Mouse (Mus musculus) inflammation-experienced regulatory T-cells, adult 6 months (primary cell): ENCODE data around the gene P2ry14. TPM values are rescaled to one million over a fixed set of nuclear protein-coding genes. Genes with fewer than 3 reads are reported as not detected.

Experiments used
- ATAC-seq: one replicate; pipeline ENCODE4 v1.8.0; 2017
- polyA plus RNA-seq, 3 experiments: library from polyadenylated mRNA; unstranded; fragments of 100-300 nt; shearing (Covaris generic); gene quantifications; one replicate each; pipeline ENCODE4 v1.2.1; 2017

P2ry14 gene
- 1 to 10 TPM; 2.8 to 3.6 (median 3.3) TPM for polyA plus RNA-seq

DNA sequence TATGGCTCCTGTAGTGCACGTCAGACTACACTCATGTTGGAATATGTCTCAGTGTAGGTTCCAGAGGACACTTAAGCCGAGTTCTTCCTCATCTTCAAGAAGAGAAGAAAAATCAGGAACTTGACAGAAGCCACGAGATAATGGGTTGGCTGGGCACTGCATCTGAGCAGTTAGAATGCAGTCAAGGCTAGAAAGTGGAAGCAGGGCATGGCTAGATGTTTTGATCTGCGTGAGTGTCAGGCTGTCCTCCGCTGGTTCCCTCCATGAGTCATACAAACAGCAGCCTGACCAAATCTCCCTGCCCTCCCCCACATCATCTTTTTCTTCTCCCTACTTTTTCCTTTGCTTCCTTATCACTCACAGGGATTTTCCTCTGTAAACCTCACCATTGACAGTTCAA lies at the start of gene P2ry14:
P2ry14 (minus strand) TSS at position 195 of the 400 bp plus-strand sequence.
- no peak for ATAC-seq

DNA sequence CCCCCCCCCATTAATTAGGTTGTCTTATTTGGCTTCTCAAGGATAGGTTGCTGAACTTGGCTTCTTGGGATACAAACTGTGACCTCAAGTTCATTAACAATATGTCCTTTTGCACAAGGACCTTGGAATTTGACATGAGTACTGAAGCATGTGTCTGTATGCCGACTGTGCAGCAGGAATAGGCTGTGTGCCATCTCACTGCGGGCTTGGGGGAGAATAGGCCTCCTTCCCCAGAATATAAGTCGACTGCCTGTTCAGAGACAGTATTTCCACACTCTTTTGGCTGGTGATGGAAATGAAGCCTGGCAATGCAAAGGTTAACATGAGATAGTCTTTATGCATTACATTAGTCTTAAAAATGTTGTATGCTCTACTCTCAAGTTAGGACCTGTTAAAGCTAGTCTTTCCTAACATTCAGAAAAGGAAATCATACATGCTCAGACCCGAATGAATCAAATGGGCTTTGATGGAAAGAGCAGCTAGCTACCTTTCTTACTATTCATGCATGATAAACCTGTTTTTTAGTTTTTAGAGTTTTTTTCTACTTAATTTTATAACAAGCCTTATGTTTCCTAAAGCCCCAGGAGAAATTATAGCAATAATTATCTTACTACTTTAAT lies 44.0 kb upstream of the P2ry14 start:
- no peak for ATAC-seq

DNA sequence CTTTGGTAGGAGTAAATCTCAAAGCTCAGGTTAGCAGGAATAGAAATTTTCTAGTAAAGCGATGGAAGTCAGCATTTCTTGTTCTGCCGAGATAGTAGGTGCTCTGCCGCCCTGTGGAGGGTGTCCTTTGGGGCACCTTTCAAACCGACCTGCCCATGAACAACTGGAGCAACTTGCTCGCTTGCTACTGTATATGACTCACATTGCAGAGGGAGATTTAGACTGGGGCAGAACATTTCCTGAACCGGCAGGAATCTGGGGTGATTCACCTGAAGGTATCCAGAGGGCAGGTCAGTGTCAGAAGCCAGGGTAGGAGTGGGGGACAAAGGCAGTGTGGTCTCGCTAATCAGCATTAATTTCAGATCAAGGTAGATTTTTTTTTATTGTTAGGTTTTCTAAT lies 41.5 kb upstream of the P2ry14 start, which contains the start of gene Gpr87:
Gpr87 (minus strand) TSS at position 167 of the 400 bp plus-strand sequence.
- ATAC-seq = no peak

DNA sequence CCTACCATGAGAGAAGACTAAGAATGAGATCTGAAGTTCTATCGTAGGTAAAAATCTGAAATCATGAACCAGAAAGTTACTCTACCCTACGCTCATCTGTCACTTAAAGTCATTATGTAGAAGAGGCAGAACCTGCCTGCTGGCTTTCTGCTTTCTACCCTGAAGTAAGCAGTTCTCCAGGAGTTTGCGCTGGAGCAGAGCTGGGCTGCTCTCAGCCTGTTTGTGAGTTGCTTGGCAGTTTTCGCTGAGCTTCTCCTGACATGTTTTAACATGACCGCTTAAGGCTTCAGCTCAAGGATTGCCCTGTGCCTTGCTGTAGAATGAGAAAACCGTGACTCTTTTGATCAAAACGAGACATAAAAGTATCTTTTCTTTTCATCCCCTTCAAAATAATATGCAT lies 40.7 kb upstream of the P2ry14 start:
- ATAC-seq = no peak

DNA sequence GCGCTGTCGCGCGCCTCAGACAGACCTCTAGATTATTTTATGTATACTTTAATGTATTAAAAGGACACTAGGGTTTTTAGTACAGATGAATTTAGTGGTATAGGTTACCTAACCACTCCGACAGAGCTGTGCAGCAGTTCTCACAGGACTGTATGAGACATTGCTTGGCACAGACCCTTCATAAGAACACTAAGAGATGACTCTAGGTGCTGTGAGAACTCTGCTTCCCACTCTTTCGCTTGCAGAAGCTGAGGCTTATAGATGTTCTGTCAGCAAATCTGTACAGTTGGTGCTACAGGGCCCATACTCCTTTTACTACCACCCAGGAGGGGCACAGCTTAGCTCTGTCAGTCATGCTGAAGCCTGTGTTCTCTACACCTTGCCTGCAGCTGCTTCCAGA lies 38.3 kb upstream of the P2ry14 start:
- no peak for ATAC-seq

DNA sequence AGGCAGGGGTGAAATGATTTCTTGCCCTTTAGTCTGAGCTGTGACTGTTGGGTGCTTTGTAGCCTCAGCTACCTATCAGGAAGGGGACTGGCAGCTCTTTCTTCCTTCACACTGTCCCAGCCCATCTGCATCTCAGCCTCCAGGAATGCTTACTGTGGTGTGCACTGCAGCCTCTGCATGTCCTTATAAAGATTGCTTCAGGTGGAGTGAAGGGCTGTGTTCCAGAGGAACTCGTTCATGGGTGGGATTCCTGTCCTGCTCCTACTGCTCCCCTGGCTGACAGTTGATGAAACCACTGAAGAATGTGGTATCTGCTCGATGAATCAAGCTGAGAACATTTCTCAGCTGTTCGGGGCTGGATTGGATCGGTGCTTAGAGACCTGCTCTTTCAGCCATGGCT lies 33.9 kb upstream of the P2ry14 start:
- no peak for ATAC-seq

DNA sequence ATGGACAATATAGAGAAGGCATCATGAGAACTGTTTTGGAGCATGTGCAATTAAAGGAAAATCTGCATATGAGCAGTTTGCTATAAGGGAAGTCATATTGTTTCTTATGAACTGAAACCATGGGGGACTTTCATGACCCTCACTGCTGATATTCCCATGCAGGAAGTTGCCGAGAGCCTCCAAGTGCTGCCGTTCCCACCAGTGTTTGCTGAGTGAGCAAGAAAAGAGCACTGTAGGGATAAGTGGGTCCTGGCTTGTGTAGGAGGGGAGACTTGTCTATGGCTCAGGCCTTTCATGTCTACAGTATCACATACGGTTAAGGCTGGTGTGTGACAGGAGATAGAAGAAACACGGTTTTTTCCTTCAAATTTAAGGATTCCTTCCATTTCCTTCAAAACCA lies 32.2 kb upstream of the P2ry14 start:
- no peak for ATAC-seq

DNA sequence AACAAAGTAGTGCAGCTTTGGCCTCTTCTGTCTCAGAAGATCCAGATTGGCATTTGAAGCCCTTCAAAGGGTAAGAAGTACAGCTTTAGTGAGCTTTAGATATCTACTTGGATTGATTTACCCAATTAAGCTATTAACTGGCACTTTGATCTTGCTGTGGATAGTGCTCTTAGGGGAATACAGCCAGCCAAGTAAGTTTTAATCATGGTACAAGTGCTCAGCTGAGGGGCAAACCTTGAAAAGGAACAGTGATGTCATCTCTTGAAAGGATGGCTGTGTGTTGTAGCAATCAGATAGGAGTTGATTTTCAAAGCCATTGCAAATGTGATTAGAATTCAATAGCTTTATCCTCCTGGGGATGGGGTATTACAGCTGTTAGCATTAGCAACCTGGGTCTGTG lies 28.7 kb upstream of the P2ry14 start:
- no peak for ATAC-seq

DNA sequence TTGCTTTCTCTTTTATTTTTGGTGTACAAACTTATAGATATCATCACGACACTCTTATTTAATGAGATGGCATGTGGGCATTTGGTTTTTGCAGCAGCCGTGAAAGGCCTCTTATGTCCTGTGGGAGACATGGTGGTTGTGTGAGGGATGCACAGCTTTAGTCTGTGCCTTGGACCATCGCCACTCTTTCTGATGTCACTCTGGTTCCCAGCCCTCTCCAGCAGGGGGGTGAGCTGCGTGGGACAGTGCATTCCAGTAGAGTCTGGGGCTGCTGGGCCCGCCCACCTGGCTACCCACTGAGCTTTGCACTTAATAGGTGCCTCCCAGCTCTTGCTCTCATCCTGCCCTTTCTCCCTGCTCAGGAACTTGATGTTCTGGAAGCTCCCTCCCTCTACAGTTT lies 27.7 kb upstream of the P2ry14 start:
- no peak for ATAC-seq

DNA sequence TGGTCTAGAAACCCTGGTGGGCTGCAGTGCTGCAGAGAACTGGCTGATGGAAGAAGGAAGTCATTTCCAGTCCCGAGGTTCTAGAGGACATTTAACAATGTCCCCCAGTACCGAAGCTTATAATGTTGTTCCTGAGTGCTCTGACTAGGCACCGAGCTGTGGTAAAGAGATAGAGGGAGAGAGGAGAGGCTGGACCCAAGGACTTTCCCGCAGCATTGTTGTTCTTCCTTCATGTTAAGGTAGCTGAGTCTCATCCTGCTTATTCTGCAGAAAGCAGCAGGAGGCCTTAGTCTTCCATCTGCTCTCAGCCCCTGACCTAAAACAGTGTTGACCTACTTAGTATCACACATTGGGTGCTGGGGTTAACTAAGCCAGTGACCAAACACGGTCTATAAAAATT lies 23.5 kb upstream of the P2ry14 start:
- no peak for ATAC-seq

DNA sequence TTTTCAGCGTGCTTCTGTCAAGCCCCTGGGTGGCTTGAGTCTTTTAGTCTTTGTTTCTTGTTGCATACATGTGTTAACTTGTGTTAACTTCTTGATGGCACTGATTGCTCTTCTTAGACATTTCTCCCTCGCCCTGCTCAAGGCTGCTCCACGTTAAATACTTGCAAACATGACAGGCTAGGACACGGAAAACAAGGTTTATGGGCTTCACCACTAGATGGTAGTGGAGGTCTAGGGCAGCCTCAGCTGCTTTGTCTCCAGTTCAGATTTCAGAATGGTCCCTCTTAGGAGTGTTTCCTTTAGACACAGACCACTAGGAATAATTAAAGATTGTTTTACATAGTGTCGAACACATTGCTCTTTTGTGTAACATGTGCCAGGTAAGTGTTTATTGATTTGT lies 21.8 kb upstream of the P2ry14 start:
- no peak for ATAC-seq

DNA sequence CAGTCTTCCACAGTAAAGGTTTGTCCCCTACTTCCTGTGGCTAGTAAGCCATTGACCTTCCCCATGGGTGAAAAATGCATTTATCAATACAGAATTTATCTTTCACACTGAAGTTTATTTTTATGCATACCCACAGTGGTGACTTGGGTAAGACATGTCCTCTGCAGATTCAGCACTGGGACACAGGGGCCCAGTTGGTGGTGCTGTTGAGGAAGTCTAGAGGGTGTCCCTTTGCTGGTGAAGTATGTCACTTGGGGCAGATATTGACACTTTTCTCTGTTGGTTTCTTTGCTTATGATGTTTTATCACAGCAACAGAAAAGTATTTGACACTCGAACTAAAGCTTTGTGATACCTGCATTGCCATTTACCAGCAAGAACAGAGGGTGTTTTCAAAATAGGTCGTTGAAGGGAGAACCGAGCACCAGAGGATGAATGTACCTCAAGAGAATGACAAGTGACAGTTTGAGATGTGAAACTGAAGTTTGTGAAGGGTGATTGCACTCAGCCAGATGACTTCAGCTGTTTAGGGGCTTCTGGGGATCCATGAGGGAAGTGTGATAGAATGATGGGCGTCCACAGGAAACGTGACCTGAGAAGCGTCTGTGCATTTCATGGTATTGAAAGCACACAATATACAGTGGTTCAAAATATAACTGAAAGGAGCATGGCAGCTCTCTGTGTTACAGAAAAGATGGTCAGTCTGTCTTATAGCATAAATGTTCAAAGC lies 21.2 kb upstream of the P2ry14 start:
- no peak for ATAC-seq

DNA sequence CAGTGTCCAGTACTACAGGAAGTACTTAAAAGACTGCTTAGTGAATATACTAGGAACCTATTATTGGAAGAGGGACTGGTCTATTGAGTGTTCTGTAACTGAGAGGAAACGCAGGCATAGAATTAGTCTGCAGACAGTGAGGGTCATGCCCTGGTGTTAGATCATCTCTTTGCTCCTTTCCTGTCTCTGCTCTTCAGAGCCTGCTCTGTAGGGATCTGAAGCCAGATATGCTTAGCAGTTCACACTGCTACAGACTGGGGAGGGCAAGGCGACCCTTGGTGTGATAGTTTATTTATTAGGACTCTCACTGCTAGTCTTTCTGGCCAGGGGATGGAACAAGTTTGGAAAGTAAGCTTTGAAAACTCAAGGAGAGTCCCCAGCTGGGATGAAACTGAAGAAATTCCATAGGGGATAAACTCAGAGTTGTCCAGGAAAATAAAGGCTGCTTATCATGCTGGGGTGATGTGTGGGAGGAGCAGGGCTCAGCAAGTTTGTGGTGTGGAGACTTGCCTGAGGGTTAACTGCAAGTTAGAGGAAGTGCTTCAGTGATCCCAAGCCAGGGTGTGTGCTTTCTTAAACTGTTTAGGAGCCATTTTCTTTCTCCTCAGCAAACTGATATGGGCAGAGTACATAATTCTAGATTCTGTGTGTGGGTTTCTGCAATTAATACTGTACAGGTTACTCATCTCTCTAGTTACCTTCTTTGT lies 16.7 kb upstream of the P2ry14 start:
- no peak for ATAC-seq

DNA sequence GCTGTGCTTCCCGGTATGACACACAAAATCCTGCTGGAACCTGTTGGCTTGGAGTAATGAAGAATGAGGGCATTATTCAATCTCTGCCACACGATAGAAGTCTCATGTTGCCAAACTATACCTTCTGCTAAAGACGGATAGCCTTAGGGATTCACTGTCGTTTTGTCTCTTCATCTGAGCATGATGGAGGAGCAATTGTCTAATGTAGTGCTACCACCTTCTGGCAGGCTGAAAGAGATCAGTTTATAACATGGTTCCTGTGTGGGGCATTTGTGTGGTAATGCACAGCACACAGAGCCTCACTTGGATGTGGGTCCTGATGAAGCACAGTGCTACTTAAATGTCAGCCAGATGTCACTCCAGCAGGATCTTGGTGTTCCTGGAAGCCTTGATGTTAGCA lies 15.8 kb upstream of the P2ry14 start:
- ATAC-seq = no peak

DNA sequence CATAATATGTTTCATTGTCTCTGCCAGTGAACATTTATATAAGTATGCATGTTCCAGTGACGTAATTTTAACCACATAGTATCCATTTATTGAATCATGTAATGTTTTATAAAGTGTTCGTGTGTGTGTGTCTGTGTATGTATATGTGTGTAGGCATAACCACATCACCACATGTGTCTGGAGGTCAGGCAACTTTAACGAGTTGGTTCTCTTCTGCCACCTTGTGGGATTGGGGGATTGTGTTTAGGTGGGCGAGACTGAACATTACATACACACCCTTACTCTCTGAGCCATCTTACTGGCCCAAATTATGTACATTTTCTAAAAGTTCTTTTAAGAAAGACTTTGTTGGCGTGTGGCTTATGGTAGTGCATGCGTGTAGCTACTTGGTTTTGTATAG lies 15.1 kb upstream of the P2ry14 start:
- ATAC-seq = no peak

DNA sequence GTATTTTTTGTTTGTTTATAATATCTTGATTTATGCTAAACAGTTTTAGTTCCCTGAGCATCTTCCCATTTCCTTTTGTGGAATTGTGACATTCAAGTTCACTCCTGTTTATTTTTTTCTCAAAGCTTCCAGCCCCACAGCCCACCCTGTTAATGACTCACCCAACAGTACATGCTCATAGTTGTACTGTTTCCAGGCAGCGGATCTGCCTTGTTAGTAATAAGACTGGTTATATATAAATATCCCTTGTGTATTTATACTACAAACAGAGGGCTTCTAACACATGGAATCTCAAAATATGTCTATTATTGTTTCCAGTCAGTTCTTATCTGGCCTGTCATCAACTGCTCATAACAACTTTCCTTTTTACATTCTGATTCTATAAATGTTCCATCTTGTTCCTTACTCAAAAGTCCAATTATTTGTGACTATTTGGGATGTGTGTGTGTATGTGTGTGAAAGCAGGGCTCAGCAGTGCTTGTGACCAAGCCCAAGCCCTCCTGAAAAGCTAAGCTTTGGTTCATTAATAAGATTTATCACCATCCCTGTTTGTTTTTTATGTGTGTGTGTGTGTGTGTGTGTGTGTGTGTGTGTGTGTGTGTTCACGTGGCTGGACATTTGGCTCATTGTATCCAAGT lies 14.1 kb upstream of the P2ry14 start:
- ATAC-seq = no peak

DNA sequence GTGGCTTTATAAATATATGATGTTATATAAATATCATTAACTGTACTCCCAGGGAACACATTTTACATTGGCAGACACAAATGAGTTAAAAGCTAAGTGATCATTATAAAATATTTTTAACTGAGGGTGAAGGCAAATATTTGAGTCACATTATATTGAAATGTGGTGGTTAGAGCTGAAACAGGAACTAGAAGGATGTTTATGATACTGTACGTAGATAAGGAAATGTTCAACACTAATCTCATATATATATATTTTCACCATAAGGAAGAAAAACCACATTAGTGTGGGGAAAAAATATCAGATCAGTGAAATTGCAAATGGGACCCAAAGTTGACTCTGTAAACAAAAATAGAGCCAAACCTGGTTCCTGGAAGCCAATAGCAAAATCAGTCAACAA lies 7.0 kb upstream of the P2ry14 start:
- ATAC-seq = no peak

DNA sequence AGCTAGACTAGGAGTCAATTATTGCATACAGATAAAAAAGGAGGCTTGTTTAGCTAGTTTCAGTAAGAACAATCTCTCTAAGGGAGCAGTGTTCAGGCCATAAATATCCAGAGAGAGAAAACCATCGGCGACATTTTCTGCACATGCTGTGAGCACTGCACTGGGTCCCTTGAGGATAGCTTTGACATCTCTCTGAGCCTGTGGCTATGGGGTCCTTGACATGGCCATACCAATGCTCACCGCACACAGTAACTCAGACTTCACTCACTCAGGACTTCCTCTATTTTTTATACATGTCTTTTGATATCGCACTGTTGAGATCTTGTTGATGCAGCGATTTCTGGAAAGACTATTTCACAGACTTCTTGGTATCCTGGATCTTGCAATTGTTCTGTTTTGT lies 3.6 kb upstream of the P2ry14 start:
- no peak for ATAC-seq

DNA sequence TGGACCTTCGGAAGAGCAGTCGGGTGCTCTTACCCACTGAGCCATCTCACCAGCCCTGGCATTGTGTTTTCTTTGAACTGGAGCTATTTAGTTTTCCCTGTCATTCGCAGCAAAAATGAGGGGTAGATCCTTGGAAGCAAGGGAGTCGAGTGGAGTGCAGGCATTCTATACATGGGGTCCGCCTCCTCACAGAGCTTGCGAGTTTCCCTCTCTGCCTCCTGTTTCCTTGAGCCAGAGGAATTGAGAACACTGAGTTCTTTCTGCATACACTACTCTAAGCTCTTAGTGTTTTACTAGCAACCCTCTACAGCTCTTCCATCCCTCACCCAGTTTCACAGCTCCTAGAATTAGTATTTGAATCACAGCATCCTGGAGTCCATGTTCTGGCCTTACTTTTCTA lies 2.0 kb upstream of the P2ry14 start:
- ATAC-seq = no peak

DNA sequence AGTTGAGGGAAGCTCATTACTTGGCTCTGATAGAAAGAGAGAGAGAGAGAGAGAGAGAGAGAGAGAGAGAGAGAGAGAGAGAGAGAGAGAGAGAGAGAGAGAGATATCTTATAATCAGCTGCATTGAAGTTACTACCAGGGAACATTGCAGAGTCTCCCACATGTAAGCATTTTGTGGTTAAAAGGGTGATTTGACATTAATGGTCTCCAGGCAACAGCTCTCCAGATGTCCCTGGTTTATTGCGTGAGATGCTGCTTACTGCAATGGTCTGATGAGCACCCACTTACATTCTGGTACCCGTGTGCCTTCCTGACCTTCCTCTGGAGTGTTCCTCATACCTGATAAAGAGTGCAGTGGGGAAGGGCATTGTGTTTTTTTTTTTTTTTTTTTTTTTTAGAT lies 1.5 kb upstream of the P2ry14 start:
- ATAC-seq = no peak

DNA sequence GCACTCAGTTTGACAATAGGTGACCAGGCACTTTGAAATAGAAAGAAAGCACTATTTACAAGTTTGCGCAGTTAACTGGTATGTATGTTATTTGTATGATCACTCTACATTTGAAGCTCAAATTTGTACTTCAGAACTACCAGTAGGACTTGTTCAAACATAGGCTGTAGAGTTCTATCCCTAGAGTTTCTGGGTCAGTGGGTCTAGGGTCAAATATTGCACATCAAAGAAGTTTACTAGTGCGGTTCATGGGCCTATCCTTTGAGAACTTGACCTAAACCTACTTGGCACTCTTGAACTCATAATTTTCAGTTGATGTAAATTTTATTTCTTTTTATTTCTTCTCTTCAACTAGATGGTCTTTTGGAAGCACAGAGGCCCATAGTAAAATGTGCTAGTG lies 2.8 kb downstream of the P2ry14 start:
- no peak for ATAC-seq

DNA sequence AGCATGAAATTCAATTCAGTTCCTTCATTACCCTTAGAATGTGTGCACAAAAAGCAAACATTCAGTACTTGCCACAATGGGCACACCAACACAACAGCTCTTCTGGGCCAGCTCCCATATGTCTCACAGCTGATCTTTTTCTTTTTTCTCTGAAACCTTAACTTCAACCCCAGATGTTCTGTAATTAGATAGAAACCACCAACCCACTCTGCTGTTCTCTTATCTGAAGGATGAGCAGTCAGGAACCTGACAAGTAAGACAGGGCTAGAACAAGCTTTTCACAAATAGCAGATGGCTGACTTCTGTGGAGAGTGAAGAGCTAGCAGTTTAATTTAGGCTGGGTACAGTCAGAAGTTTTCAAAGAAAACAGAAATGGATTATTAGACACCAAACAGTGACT lies 3.8 kb downstream of the P2ry14 start:
- ATAC-seq = no peak

DNA sequence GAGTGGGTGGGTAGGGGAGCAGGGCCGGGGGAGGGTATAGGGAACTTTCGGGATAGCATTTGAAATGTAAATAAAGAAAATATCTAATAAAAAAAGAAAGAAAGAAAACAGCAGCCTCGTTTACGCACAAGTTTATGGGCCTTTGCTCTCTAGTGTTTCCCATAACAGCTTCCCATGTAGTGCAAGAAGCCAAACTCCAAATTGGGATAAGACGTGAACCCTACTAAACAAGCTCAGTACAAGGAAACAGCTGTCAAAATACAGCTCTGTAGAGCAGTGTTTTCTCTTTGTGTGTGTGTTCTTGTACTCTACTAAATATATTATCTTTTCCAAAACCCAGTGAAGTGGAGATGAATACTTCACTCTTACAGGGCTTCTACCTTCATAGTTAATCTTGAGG lies 8.2 kb downstream of the P2ry14 start:
- ATAC-seq = no peak
